Mouse (Mus musculus): ENCODE results near the gene Olfr701. TPM values are rescaled to one million over a fixed set of nuclear protein-coding genes. Genes with fewer than 3 reads are reported as not detected.

Gene Olfr701
- not detected in 2 replicates for polyA plus RNA-seq (2012; ENCODE audit: insufficient read depth, insufficient read length, low replicate concordance, missing spikeins)

GRCm38 (mm10) chr7:106813829-106814228 is at the start of gene Olfr701:
TSS of gene Olfr701 (plus strand) at chr7:106814129.
- TF ChIP-seq CTCF (IDR thresholded peaks at IDR 0.05; ENCODE audit: insufficient read depth, low read depth, low read length), result no peak

GRCm38 (mm10) chr7:106788330-106788729 is 25.6 kb upstream of the Olfr701 start:
- Histone ChIP-seq H3K4me3 (ENCODE audit: insufficient read depth, low read depth, low read length) (no peak overlapping the region), H3K27ac (ENCODE audit: insufficient read depth, low read depth, low read length) (no peak overlapping the region), H3K4me1 (ENCODE audit: control insufficient read depth, insufficient read depth, low read length) (no peaks in the 10 kb centered on the region)
- TF ChIP-seq CTCF (IDR thresholded peaks at IDR 0.05; ENCODE audit: insufficient read depth, low read depth, low read length), result no peak

More at GRCm38 (mm10) chr7:106813829-106814228, at the start of gene Olfr701:
- H3K4me1 ChIP-seq (ENCODE audit: control insufficient read depth, insufficient read depth, low read length), result no peaks in the 10 kb centered on the region
- no peak within 1 kb of the TSS for H3K27ac ChIP-seq (ENCODE audit: insufficient read depth, low read depth, low read length)
- 71% methylated on average over 2 of the region's 2 CpGs for WGBS
- H3K4me3 ChIP-seq (ENCODE audit: insufficient read depth, low read depth, low read length), result no peak within 1 kb of the TSS

DNA sequence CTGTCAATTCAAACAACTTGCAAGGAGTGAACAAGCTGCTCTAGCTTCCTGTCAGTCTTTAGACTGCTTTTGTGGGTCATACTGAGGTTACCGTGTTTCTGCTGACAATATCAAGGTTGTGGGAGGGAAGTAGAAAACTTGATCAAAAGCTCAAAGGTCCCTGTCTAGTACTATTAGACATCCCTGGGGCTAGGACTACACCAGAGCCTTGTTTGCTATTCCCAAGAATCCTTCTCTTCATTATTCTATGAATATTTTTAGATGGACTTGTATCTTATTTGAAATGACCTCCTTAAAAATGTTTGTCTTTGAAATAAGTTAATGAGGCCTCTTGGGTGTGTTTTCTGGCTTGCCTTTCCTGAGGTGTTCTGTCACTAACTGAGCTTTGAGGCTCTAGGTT is 20.8 kb upstream of the Olfr701 start, which contains the start of gene Olfr699:
Olfr699 (minus strand) TSS at position 101 of the 400 bp plus-strand sequence.
- TF ChIP-seq POLR2A (IDR thresholded peaks at IDR 0.05; ENCODE audit: insufficient read depth, low read depth, low read length) (no peak), CTCF (IDR thresholded peaks at IDR 0.05; ENCODE audit: insufficient read depth, low read depth, low read length) (no peak)
- 78% methylated on average over 1 of the region's 1 CpGs for WGBS
- Histone ChIP-seq H3K27ac (ENCODE audit: insufficient read depth, low read depth, low read length) (no peak within 1 kb of the TSS), H3K4me3 (ENCODE audit: insufficient read depth, low read depth, low read length) (no peak within 1 kb of the TSS), H3K4me1 (ENCODE audit: control insufficient read depth, insufficient read depth, low read length) (no peaks in the 10 kb centered on the region)

DNA sequence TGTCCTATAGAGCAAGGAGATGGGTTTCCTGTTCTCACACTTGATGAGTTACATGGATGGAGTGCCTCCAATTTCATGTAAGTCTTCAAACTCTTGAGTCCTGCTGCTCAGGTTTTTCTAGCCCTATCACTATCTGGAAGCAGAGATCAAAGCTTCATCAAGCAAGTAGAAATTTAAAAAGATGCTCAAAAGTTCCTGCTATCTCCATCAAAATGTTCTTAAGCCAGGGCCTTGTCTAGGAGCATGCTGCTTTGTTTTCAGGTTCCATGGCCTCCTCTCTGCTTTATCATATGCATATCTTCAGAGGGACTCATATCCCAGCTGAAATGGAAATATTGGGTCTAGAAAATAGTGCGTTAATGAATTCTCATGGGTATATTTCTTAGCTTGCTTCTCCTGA is 5.2 kb upstream of the Olfr701 start, which contains the start of gene Olfr700:
Olfr700 (minus strand) TSS at position 101 of the 400 bp plus-strand sequence.
- TF ChIP-seq POLR2A (IDR thresholded peaks at IDR 0.05; ENCODE audit: insufficient read depth, low read depth, low read length), result no peak
- no peak for TF ChIP-seq CTCF (IDR thresholded peaks at IDR 0.05; ENCODE audit: insufficient read depth, low read depth, low read length)
- Histone ChIP-seq H3K27ac (ENCODE audit: insufficient read depth, low read depth, low read length) (no peak within 1 kb of the TSS), H3K4me1 (ENCODE audit: control insufficient read depth, insufficient read depth, low read length) (no peaks in the 10 kb centered on the region), H3K4me3 (ENCODE audit: insufficient read depth, low read depth, low read length) (no peak within 1 kb of the TSS)
- 89% methylated on average over 1 of the region's 1 CpGs for WGBS

GRCm38 (mm10) chr7:106815775-106816174 is 1.8 kb downstream of the Olfr701 start:
- 64% methylated on average over 2 of the region's 2 CpGs for WGBS
- no peaks in the 10 kb centered on the region for H3K4me1 ChIP-seq (ENCODE audit: control insufficient read depth, insufficient read depth, low read length)
- TF ChIP-seq POLR2A (IDR thresholded peaks at IDR 0.05; ENCODE audit: insufficient read depth, low read depth, low read length) (no peak), CTCF (IDR thresholded peaks at IDR 0.05; ENCODE audit: insufficient read depth, low read depth, low read length) (no peak)

GRCm38 (mm10) chr7:106818414-106818813 is 4.5 kb downstream of the Olfr701 start:
- Histone ChIP-seq H3K27ac (ENCODE audit: insufficient read depth, low read depth, low read length) (no peak overlapping the region), H3K4me3 (ENCODE audit: insufficient read depth, low read depth, low read length) (no peak overlapping the region), H3K4me1 (ENCODE audit: control insufficient read depth, insufficient read depth, low read length) (no peaks in the 10 kb centered on the region)
- TF ChIP-seq CTCF (IDR thresholded peaks at IDR 0.05; ENCODE audit: insufficient read depth, low read depth, low read length) (no peak), POLR2A (IDR thresholded peaks at IDR 0.05; ENCODE audit: insufficient read depth, low read depth, low read length) (no peak)

More at GRCm38 (mm10) chr7:106815775-106816174, 1.8 kb downstream of the Olfr701 start:
- H3K4me3 ChIP-seq (ENCODE audit: insufficient read depth, low read depth, low read length), result no peak overlapping the region
- H3K27ac ChIP-seq (ENCODE audit: insufficient read depth, low read depth, low read length), result no peak overlapping the region

- no peaks in the 10 kb centered on the region for H3K4me1 ChIP-seq (ENCODE audit: control insufficient read depth, insufficient read depth, low read length)
- no peak within 1 kb of the TSS for H3K27ac ChIP-seq (ENCODE audit: insufficient read depth, low read depth, low read length)
- H3K4me3 ChIP-seq (ENCODE audit: insufficient read depth, low read depth, low read length), result no peak within 1 kb of the TSS
- TF ChIP-seq CTCF (IDR thresholded peaks at IDR 0.05; ENCODE audit: insufficient read depth, low read depth, low read length) (no peak), POLR2A (IDR thresholded peaks at IDR 0.05; ENCODE audit: insufficient read depth, low read depth, low read length) (no peak)
Measured at GRCm38 (mm10) chr7:106833793-106834192, 19.9 kb downstream of the Olfr701 start, which contains the start of gene Olfr702. TSS of gene Olfr702 (minus strand) at chr7:106833893.

DNA sequence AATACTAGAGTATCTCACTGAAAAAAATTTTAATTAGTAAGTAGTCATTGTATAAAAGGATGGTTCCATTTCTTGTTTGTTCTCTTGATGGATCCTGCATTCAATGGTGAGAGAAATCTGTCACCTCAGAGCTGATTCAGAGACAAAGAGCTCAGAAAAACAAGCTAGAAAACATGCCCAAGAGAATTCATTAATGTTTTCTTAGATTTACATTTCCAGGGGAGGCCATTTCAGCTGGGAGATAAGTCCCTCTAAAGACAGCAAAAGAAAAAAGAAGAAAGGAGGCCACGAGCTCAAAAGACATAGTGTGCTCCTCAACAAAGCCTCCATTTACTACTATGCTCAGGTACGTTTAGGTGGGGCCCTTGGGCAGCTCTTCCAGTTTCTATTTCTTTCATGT is 29.1 kb downstream of the Olfr701 start, which contains the start of gene Olfr703:
Olfr703 (plus strand) TSS at position 301 of the 400 bp plus-strand sequence.
- no peak within 1 kb of the TSS for H3K4me3 ChIP-seq (ENCODE audit: insufficient read depth, low read depth, low read length)
- H3K27ac ChIP-seq (ENCODE audit: insufficient read depth, low read depth, low read length), result no peak within 1 kb of the TSS
- WGBS, result 50% methylated on average over 2 of the region's 2 CpGs
- H3K4me1 ChIP-seq (ENCODE audit: control insufficient read depth, insufficient read depth, low read length), result no peaks in the 10 kb centered on the region
- TF ChIP-seq CTCF (IDR thresholded peaks at IDR 0.05; ENCODE audit: insufficient read depth, low read depth, low read length), result no peak
- no peak for TF ChIP-seq POLR2A (IDR thresholded peaks at IDR 0.05; ENCODE audit: insufficient read depth, low read depth, low read length)

DNA sequence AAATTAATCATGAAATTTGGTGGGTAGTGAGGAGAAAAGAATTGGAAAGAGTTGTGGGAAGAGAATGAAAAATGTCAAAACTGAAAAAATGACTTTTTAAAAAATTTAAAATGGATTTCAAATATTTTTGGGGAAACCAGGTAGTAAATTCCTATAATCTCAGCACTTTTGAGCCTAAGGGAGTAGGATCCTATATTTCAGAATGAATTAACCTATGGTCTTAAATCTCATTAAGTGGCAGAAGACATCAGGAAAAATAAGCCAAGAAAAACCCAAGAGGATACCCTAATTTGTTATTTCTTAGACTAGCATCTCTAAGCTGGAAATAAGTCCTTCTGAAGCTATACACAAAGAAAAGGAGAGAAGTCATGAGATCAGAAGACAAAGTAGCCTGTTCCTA is 49.0 kb downstream of the Olfr701 start, which contains the start of gene Olfr704:
Olfr704 (plus strand) TSS at position 301 of the 400 bp plus-strand sequence.
- no peak for TF ChIP-seq CTCF (IDR thresholded peaks at IDR 0.05; ENCODE audit: insufficient read depth, low read depth, low read length)
- no peak for TF ChIP-seq POLR2A (IDR thresholded peaks at IDR 0.05; ENCODE audit: insufficient read depth, low read depth, low read length)
- no peaks in the 10 kb centered on the region for H3K4me1 ChIP-seq (ENCODE audit: control insufficient read depth, insufficient read depth, low read length)
- H3K27ac ChIP-seq (ENCODE audit: insufficient read depth, low read depth, low read length), result no peak within 1 kb of the TSS
- H3K4me3 ChIP-seq (ENCODE audit: insufficient read depth, low read depth, low read length), result no peak within 1 kb of the TSS

Other genes with a start within 250 kb of the Olfr701 start
- gene Olfr693, start 133.5 kb upstream of the Olfr701 start, polyA plus RNA-seq (2012; ENCODE audit: insufficient read depth, insufficient read length, low replicate concordance, missing spikeins), result not detected in 2 replicates
- not detected in 2 replicates for gene Olfr694, start 122.3 kb upstream of the Olfr701 start, polyA plus RNA-seq (2012; ENCODE audit: insufficient read depth, insufficient read length, low replicate concordance, missing spikeins)
- not detected in 2 replicates for gene Olfr695, start 97.7 kb upstream of the Olfr701 start, polyA plus RNA-seq (2012; ENCODE audit: insufficient read depth, insufficient read length, low replicate concordance, missing spikeins)
- not detected in 2 replicates for gene Olfr697, start 71.7 kb upstream of the Olfr701 start, polyA plus RNA-seq (2012; ENCODE audit: insufficient read depth, insufficient read length, low replicate concordance, missing spikeins)
- not detected in 2 replicates for gene Olfr698, start 58.7 kb upstream of the Olfr701 start, polyA plus RNA-seq (2012; ENCODE audit: insufficient read depth, insufficient read length, low replicate concordance, missing spikeins)
- not detected in 2 replicates for gene Olfr699, start 20.9 kb upstream of the Olfr701 start, polyA plus RNA-seq (2012; ENCODE audit: insufficient read depth, insufficient read length, low replicate concordance, missing spikeins)
- not detected in 2 replicates for gene Olfr700, start 5.3 kb upstream of the Olfr701 start, polyA plus RNA-seq (2012; ENCODE audit: insufficient read depth, insufficient read length, low replicate concordance, missing spikeins)
- not detected in 2 replicates for gene Olfr702, start 19.8 kb downstream of the Olfr701 start, polyA plus RNA-seq (2012; ENCODE audit: insufficient read depth, insufficient read length, low replicate concordance, missing spikeins)
- gene Olfr703, start 29.2 kb downstream of the Olfr701 start, polyA plus RNA-seq (2012; ENCODE audit: insufficient read depth, insufficient read length, low replicate concordance, missing spikeins), result not detected in 2 replicates
- gene Olfr704, start 49.1 kb downstream of the Olfr701 start, polyA plus RNA-seq (2012; ENCODE audit: insufficient read depth, insufficient read length, low replicate concordance, missing spikeins), result not detected in 2 replicates
- not detected in 2 replicates for gene Olfr705, start 62.8 kb downstream of the Olfr701 start, polyA plus RNA-seq (2012; ENCODE audit: insufficient read depth, insufficient read length, low replicate concordance, missing spikeins)
- gene Olfr706, start 74.0 kb downstream of the Olfr701 start, polyA plus RNA-seq (2012; ENCODE audit: insufficient read depth, insufficient read length, low replicate concordance, missing spikeins), result not detected in 2 replicates
- gene Olfr707, start 87.1 kb downstream of the Olfr701 start, polyA plus RNA-seq (2012; ENCODE audit: insufficient read depth, insufficient read length, low replicate concordance, missing spikeins), result not detected in 2 replicates
- not detected in 2 replicates for gene Olfr1532-ps1, start 93.9 kb downstream of the Olfr701 start, polyA plus RNA-seq (2012; ENCODE audit: insufficient read depth, insufficient read length, low replicate concordance, missing spikeins)
- not detected in 2 replicates for gene Olfr709-ps1, start 118.1 kb downstream of the Olfr701 start, polyA plus RNA-seq (2012; ENCODE audit: insufficient read depth, insufficient read length, low replicate concordance, missing spikeins)
- not detected in 2 replicates for gene Olfr710, start 134.2 kb downstream of the Olfr701 start, polyA plus RNA-seq (2012; ENCODE audit: insufficient read depth, insufficient read length, low replicate concordance, missing spikeins)
- not detected in 2 replicates for gene Olfr6, start 149.8 kb downstream of the Olfr701 start, polyA plus RNA-seq (2012; ENCODE audit: insufficient read depth, insufficient read length, low replicate concordance, missing spikeins)
- gene Olfr711, start 161.3 kb downstream of the Olfr701 start, polyA plus RNA-seq (2012; ENCODE audit: insufficient read depth, insufficient read length, low replicate concordance, missing spikeins), result not detected in 2 replicates
- gene Olfr2, start 191.9 kb downstream of the Olfr701 start, polyA plus RNA-seq (2012; ENCODE audit: insufficient read depth, insufficient read length, low replicate concordance, missing spikeins), result not detected in 2 replicates
- gene Olfr713, start 217.0 kb downstream of the Olfr701 start, polyA plus RNA-seq (2012; ENCODE audit: insufficient read depth, insufficient read length, low replicate concordance, missing spikeins), result not detected in 2 replicates